In genomic region chr15:28131546-28131945, GRCm38 (mm10) we compare ENCODE assay signal across 24 mouse cellular contexts.
"Had no signal": no experiment of that assay in that cellular context is flagged by ENCODE, and none has a peak within 500 bp of the region (broad histone marks: within the 10 kb centered on the region; RNA-seq: fewer than 3 reads in every experiment).

No protein-coding gene starts in this region.

- DNase-seq: gastrocnemius, adult 2 months; gastrocnemius, postnatal 10 days; gastrocnemius, postnatal 25 days; heart, adult 2 months; heart, postnatal 4 days; kidney, adult 18-20 months; kidney, adult 8-10 months; kidney, postnatal 10 days; kidney, postnatal 25 days; kidney, postnatal 4 days; layer of hippocampus, adult 9-11 months; layer of hippocampus, postnatal 36 days; left cerebral cortex, postnatal 4 days had no signal

- H3K4me2 ChIP-seq: heart, embryonic 11.5 days; heart, embryonic 13.5 days; heart, embryonic 15.5 days; hindbrain, embryonic 12.5 days; hindbrain, embryonic 14.5 days; intestine, embryonic 15.5 days; limb, embryonic 13.5 days; limb, embryonic 15.5 days; liver, embryonic 12.5 days had no signal

- H3K4me3 ChIP-seq: gastrocnemius, adult 2 months; heart, adult 2 months; heart, embryonic 13.5 days; heart, embryonic 15.5 days; hindbrain, embryonic 10.5 days; hindbrain, embryonic 12.5 days; intestine, embryonic 15.5 days; limb, embryonic 13.5 days; limb, embryonic 15.5 days; liver, embryonic 12.5 days had no signal

- H3K27ac ChIP-seq: gastrocnemius, adult 2 months; heart, adult 2 months; heart, embryonic 13.5 days; heart, embryonic 15.5 days; hindbrain, embryonic 10.5 days; hindbrain, embryonic 12.5 days; hindbrain, embryonic 14.5 days; intestine, embryonic 15.5 days; limb, embryonic 13.5 days; limb, embryonic 15.5 days; liver, embryonic 12.5 days; liver, embryonic 14.5 days had no signal

- H3K36me3 ChIP-seq: heart, embryonic 13.5 days; heart, embryonic 15.5 days; hindbrain, embryonic 10.5 days; hindbrain, embryonic 12.5 days; intestine, embryonic 15.5 days; limb, embryonic 13.5 days; limb, embryonic 15.5 days; liver, embryonic 12.5 days had no signal

- H3K9me3 ChIP-seq: heart, embryonic 13.5 days; heart, embryonic 15.5 days; hindbrain, embryonic 10.5 days; hindbrain, embryonic 12.5 days; intestine, embryonic 15.5 days; limb, embryonic 15.5 days; liver, embryonic 12.5 days had no signal

- H3K27me3 ChIP-seq: heart, embryonic 13.5 days; heart, embryonic 15.5 days; hindbrain, embryonic 12.5 days; intestine, embryonic 15.5 days; limb, embryonic 13.5 days; limb, embryonic 15.5 days; liver, embryonic 12.5 days had no signal

- H3K4me1 ChIP-seq: hindbrain, embryonic 10.5 days; intestine, embryonic 15.5 days; liver, embryonic 12.5 days had no signal
